Mouse (Mus musculus) thymus, postnatal 25 days (tissue): ENCODE measurements around the gene Mrpl43.
"Not testable (repeated sequence)": the region's sequence is repeated elsewhere in the genome, so short reads cannot be mapped to it uniquely, and the experiment has no call there.

Source experiments
- DNase-seq: peaks from one replicate; pipeline ENCODE4 v3.0.0; 2022

Mrpl43 gene

GRCm38 (mm10) chr19:45005957-45006712 is at the start of gene Mrpl43:
Mrpl43 (minus strand) TSS chr19:45006442.
- DNase-seq = peak; percentile 94

GRCm38 (mm10) chr19:45054892-45055690 is 48.8 kb upstream of the Mrpl43 start:
- DNase-seq = no peak

GRCm38 (mm10) chr19:45053451-45053850 is 47.2 kb upstream of the Mrpl43 start:
- no peak for DNase-seq

GRCm38 (mm10) chr19:45049523-45049922 is 43.3 kb upstream of the Mrpl43 start:
- DNase-seq = no peak

- DNase-seq = no peak
These were observed 42.6 kb upstream of the Mrpl43 start for GRCm38 (mm10) chr19:45048644-45049365.

- DNase-seq = peak; percentile 59
These were observed 41.8 kb upstream of the Mrpl43 start for GRCm38 (mm10) chr19:45047935-45048643.

GRCm38 (mm10) chr19:45047417-45047934 is 41.2 kb upstream of the Mrpl43 start, which contains the start of gene Sfxn3:
Sfxn3 (plus strand) TSS chr19:45047503.
- peak; percentile 89 for DNase-seq

- peak; percentile 79 for DNase-seq
These were observed 40.5 kb upstream of the Mrpl43 start for GRCm38 (mm10) chr19:45046523-45047321.

- no peak for DNase-seq
These were observed 39.4 kb upstream of the Mrpl43 start, which contains the start of gene Pdzd7 for GRCm38 (mm10) chr19:45045651-45046050. Pdzd7 (minus strand) TSS chr19:45045717.

- DNase-seq = no peak
These were observed 39.0 kb upstream of the Mrpl43 start for GRCm38 (mm10) chr19:45045236-45045635.

GRCm38 (mm10) chr19:45044389-45044927 is 38.2 kb upstream of the Mrpl43 start:
- DNase-seq = no peak

GRCm38 (mm10) chr19:45040214-45040613 is 34.0 kb upstream of the Mrpl43 start:
- DNase-seq = no peak

GRCm38 (mm10) chr19:45038198-45038597 is 32.0 kb upstream of the Mrpl43 start:
- not testable (repeated sequence) for DNase-seq

- peak; percentile 48 for DNase-seq
These were observed 30.6 kb upstream of the Mrpl43 start for GRCm38 (mm10) chr19:45036867-45037266.

GRCm38 (mm10) chr19:45032570-45033332 is 26.5 kb upstream of the Mrpl43 start:
- DNase-seq = no peak

- DNase-seq = peak; percentile 69
These were observed 25.5 kb upstream of the Mrpl43 start for GRCm38 (mm10) chr19:45031780-45032179.

- peak; percentile 54 for DNase-seq
These were observed 24.8 kb upstream of the Mrpl43 start for GRCm38 (mm10) chr19:45030746-45031693.

GRCm38 (mm10) chr19:45030111-45030510 is 23.9 kb upstream of the Mrpl43 start:
- peak; percentile 59 for DNase-seq

- no peak for DNase-seq
These were observed 23.3 kb upstream of the Mrpl43 start for GRCm38 (mm10) chr19:45029571-45029970.
